Mouse (Mus musculus) stomach, embryonic 14.5 days (tissue): ENCODE data around the gene Pold1. TPM values are rescaled to one million over a fixed set of nuclear protein-coding genes. Genes with fewer than 3 reads are reported as not detected.

Experiments used
- ATAC-seq: fragments of 200-750 bp; cut with Nextera tagmentation; 2 replicates; pipeline ENCODE4 v1.8.0; 2017; ENCODE audit warnings: low read depth, moderate TSS enrichment; ENCODE audit not compliant: insufficient number of reproducible peaks, insufficient read depth, low FRiP score
- H3K27ac ChIP-seq: fragments of 300-500 bp; sonication (generic); 2 replicates; pipeline ENCODE4 v1.5.1; 2014; ENCODE audit warnings: mild to moderate bottlenecking, low read length, moderate library complexity, mixed read lengths
- H3K27me3 ChIP-seq: fragments of 300-500 bp; sonication (generic); 2 replicates; pipeline ENCODE4 v1.6.1; 2014; ENCODE audit warnings: low read length, control low read depth, mixed read lengths; ENCODE audit not compliant: control insufficient read depth, insufficient read depth
- H3K36me3 ChIP-seq: fragments of 300-500 bp; sonication (generic); 2 replicates; pipeline ENCODE4 v1.6.1; 2014; ENCODE audit warnings: mild to moderate bottlenecking, control low read depth, low read length, moderate library complexity, mixed read lengths; ENCODE audit not compliant: control insufficient read depth, insufficient read depth
- H3K4me1 ChIP-seq: fragments of 300-500 bp; sonication (generic); 2 replicates; pipeline ENCODE4 v1.6.1; 2014; ENCODE audit warnings: low read length, control low read depth, mixed read lengths; ENCODE audit not compliant: control insufficient read depth, insufficient read depth
- H3K4me2 ChIP-seq: fragments of 300-500 bp; sonication (generic); replicated peaks from 2 replicates; pipeline ENCODE4 v1.6.1; 2014; ENCODE audit warnings: low read depth, low read length, control low read depth
- H3K4me3 ChIP-seq: fragments of 300-500 bp; sonication (generic); 2 replicates; pipeline ENCODE4 v1.5.1; 2014; ENCODE audit warnings: low read depth, low read length, control low read depth
- H3K9ac ChIP-seq: fragments of 300-500 bp; sonication (generic); replicated peaks from 2 replicates; pipeline ENCODE4 v1.6.1; 2014; ENCODE audit warnings: low read depth, mild to moderate bottlenecking, control low read depth, low read length, moderate library complexity, mixed read lengths
- H3K9me3 ChIP-seq: fragments of 300-500 bp; sonication (generic); 2 replicates; pipeline ENCODE4 v1.6.1; 2016; ENCODE audit warnings: low read depth, low read length, control low read depth; ENCODE audit not compliant: control insufficient read depth
- WGBS: fragments of 180-500 bp; shearing (Covaris S2); extraction: QIAGEN DNeasy Blood & Tissue Kit; methylation state at CpG from one replicate; pipeline ENCODE4 v1.1.7; 2014; 5-methylcytosine and 5-hydroxymethylcytosine counted together
- polyA plus RNA-seq: library from polyadenylated mRNA; unstranded; fragments of >200 nt; fragmentation: Nextera tagmentation; extraction: Ambion mirVana; gene quantifications from 2 replicates; pipeline ENCODE4 v1.2.1, GENCODE M21; 2014

Pold1 gene
- polyA plus RNA-seq, 1 experiment from 2014 or later: 54.3 TPM

DNA sequence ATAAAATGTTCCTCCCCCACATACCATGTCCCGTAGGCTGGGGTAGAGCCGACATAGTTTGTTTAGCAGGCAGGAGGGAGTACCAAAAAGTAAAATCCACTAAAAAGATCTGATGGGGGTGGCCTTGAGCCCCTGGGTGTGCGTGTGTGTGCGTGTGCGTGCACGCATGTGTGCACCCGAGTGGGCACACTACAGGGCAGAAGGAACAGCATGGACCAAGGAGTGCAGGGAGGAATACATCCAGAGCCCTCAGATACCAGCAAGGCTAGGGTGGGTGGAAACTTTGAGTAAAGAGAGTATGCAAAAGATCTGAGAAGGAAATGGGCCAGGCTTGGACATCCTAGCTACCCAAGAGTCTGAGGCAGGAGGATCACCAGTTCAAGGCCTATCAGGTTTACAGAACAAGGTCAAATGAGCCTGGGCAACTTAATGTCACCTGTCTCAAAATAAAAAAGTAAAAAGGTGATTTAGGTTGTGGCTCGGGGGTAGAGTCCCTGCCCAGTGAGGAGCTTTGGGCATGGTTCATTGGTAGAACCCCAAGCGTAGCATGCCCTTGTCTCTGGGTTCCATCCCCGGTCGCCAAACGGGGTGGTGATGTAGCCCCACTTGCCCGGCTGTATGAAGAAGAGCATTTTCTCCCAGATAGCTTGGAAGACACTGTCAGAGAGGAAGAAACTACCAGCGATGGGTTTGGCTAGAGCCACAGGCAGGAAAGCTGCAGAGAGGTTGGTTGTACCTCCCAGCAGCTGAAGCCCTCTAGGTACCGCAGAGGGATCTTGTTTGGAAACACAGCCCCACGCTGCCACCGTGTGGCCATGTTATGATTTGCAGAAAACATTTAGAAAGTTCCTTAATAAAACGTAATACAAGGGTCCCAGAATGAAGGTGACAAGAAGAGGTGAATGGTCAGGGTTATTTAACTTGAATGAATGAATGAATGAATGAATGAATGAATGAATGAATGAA, 12.1 kb upstream of the Pold1 start:
- no peak overlapping the region for H3K4me2 ChIP-seq
- H3K27ac ChIP-seq: no peak overlapping the region
- no peak for ATAC-seq
- WGBS: 52% methylated on average over 18 of the region's 18 CpGs
- H3K36me3 ChIP-seq: no peaks in the 10 kb centered on the region
- H3K27me3 ChIP-seq: no peaks in the 10 kb centered on the region
- no peaks in the 10 kb centered on the region for H3K4me1 ChIP-seq
- no peak overlapping the region for H3K4me3 ChIP-seq
- no peaks in the 10 kb centered on the region for H3K9me3 ChIP-seq
- H3K9ac ChIP-seq: no peak overlapping the region

GRCm38 (mm10) chr7:44557629-44558028, 9.0 kb upstream of the Pold1 start:
- Histone ChIP-seq H3K36me3 (no peaks in the 10 kb centered on the region), H3K27ac (no peak overlapping the region), H3K4me3 (no peak overlapping the region), H3K9me3 (no peaks in the 10 kb centered on the region), H3K9ac (no peak overlapping the region), H3K27me3 (no peaks in the 10 kb centered on the region), H3K4me1 (peaks cover 5% of the 10 kb centered on the region; the same call in 1 of the 2 replicates), H3K4me2 (no peak overlapping the region)
- ATAC-seq: no peak
- WGBS: 60% methylated on average over 2 of the region's 2 CpGs

DNA sequence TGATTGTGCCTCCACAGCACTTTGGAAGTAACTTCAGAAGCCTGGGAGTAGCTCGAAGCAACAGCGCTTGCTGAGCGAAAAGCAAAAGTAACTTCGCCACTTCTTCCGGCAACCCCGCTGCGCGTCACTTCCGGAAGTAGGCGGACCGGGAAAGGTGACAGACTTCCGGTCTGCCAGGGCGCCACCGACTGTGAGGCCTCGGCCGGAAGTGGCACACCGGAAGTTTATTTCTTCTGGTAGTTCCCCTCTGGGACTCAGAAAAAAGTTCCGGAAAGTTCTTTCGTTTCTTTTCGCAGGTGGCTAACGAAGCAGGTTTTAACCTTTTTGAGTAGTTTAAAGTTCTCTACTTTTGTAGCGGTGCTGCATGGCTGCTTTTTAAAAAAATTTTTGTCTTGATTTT, 5.2 kb upstream of the Pold1 start, which contains the start of gene Nr1h2:
Nr1h2 (minus strand) TSS at position 126 of the 400 bp plus-strand sequence.
- no peaks in the 10 kb centered on the region for H3K27me3 ChIP-seq
- peak within 1 kb of the TSS; percentile 98 for H3K27ac ChIP-seq

GRCm38 (mm10) chr7:44553196-44553764, 4.6 kb upstream of the Pold1 start:
- Histone ChIP-seq H3K36me3 (peaks cover 27% of the 10 kb centered on the region), H3K9ac (peak overlapping the region; percentile 52), H3K4me3 (peak overlapping the region; percentile 85), H3K27me3 (no peaks in the 10 kb centered on the region), H3K27ac (peak overlapping the region; percentile 98), H3K4me1 (peaks cover 5% of the 10 kb centered on the region; the same call in 1 of the 2 replicates), H3K9me3 (no peaks in the 10 kb centered on the region), H3K4me2 (peak overlapping the region; percentile 73)
- peak; percentile 70 for ATAC-seq
- 1% methylated on average over 32 of the region's 32 CpGs for WGBS

More for the DNA sequence above, 5.2 kb upstream of the Pold1 start, which contains the start of gene Nr1h2:
- peaks cover 5% of the 10 kb centered on the region; the same call in 1 of the 2 replicates for H3K4me1 ChIP-seq
- peak within 1 kb of the TSS; percentile 85 for H3K4me3 ChIP-seq
- peak within 1 kb of the TSS; percentile 73 for H3K4me2 ChIP-seq
- peak within 1 kb of the TSS; percentile 52 for H3K9ac ChIP-seq
- peaks cover 27% of the 10 kb centered on the region for H3K36me3 ChIP-seq
- ATAC-seq: peak; percentile 78
- H3K9me3 ChIP-seq: no peaks in the 10 kb centered on the region
- WGBS: under 1% methylated on average over 22 of the region's 22 CpGs

DNA sequence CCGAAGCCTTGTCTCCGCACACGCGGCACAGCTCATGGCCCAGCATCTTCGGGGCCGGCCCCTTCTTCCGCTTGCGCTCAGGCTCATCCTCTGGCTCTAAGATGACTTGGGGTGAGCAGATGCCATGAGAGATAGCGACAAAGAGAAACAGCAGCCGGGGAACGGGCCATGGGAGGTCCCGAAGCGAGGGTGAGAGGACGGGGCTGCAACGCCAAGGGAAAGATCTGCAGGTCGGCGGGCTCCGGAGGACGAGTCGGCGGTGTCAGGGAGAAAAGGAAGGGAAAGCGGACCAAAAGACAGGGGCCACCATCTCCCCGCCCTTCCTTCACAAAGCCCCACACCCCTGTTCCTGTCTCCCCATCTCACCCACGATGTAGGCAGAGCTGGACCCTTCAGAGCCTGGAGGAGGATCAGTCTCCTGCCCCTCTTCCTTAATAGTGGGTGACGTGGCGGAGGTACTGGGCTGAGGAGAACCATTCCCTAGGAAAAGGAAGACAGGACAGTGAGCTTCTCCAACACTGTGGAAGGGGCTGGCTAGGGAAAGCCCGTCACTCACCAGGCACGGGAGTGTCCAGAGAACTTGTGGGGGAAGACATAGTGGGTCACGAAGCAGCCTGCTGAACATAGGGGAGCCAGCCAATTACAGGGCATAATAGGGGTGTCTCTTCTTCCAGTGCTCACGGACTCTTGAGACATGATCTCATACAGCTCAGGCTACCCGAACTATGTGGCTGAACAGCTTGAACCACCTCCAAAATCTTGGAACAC, 3.7 kb upstream of the Pold1 start:
- H3K4me1 ChIP-seq: peaks cover 12% of the 10 kb centered on the region
- ATAC-seq: no peak
- H3K27ac ChIP-seq: no peak overlapping the region
- H3K4me2 ChIP-seq: peak overlapping the region; percentile 73
- no peak overlapping the region for H3K9ac ChIP-seq
- WGBS: 84% methylated on average over 31 of the region's 31 CpGs
- H3K27me3 ChIP-seq: no peaks in the 10 kb centered on the region
- H3K4me3 ChIP-seq: peak overlapping the region; percentile 85; the same call in 1 of the 2 replicates
- no peaks in the 10 kb centered on the region for H3K9me3 ChIP-seq
- H3K36me3 ChIP-seq: peaks cover 27% of the 10 kb centered on the region

GRCm38 (mm10) chr7:44551731-44552130, 3.1 kb upstream of the Pold1 start:
- H3K4me1 ChIP-seq: peaks cover 16% of the 10 kb centered on the region
- peaks cover 27% of the 10 kb centered on the region for H3K36me3 ChIP-seq
- H3K9ac ChIP-seq: no peak overlapping the region
- no peak overlapping the region for H3K27ac ChIP-seq
- 79% methylated on average over 21 of the region's 22 CpGs for WGBS
- no peaks in the 10 kb centered on the region for H3K9me3 ChIP-seq
- no peak overlapping the region for H3K4me2 ChIP-seq
- no peaks in the 10 kb centered on the region for H3K27me3 ChIP-seq
- H3K4me3 ChIP-seq: no peak overlapping the region
- no peak for ATAC-seq

DNA sequence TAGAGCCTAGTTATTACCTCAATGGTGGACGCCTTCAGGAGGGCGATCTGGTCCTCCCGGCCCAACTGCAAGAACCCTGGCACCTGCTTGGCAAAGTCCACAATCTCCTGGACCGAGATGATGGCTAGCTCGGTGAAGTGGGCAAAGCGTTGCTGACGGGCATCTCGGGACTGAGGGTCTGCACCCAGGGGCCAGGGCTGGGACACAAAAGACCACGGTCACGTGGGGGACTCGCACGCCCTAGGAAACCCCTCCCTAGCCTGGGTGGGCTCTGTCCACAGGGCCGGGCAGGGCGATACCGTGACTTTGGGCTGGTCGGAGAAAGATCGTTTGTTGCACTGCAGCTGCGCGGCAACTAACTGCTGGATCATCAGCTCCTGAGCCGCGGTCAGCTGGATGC, 2.7 kb upstream of the Pold1 start:
- H3K36me3 ChIP-seq: peaks cover 27% of the 10 kb centered on the region
- no peaks in the 10 kb centered on the region for H3K27me3 ChIP-seq
- no peak for ATAC-seq
- H3K9ac ChIP-seq: no peak overlapping the region
- H3K4me3 ChIP-seq: no peak overlapping the region
- 91% methylated on average over 21 of the region's 21 CpGs for WGBS
- no peak overlapping the region for H3K4me2 ChIP-seq
- H3K4me1 ChIP-seq: peaks cover 16% of the 10 kb centered on the region
- H3K9me3 ChIP-seq: peaks cover 2% of the 10 kb centered on the region; the same call in 1 of the 2 replicates
- no peak overlapping the region for H3K27ac ChIP-seq

DNA sequence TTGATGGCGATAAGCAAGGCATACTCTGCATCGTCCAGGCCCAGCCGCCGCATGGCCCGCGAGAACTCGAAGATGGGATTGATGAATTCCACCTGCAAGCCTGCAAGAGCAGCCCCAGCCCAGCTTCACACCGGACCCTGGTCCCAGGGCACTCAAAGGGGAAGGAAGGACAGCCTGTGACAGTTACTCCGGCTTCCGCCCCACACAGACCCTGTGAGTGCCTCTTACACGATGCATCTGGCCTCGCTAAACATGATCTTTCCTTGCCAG, 1.7 kb upstream of the Pold1 start:
- WGBS: 94% methylated on average over 12 of the region's 12 CpGs
- peaks cover 16% of the 10 kb centered on the region for H3K4me1 ChIP-seq
- H3K36me3 ChIP-seq: peaks cover 27% of the 10 kb centered on the region
- no peak overlapping the region for H3K4me3 ChIP-seq
- H3K27me3 ChIP-seq: no peaks in the 10 kb centered on the region
- H3K9ac ChIP-seq: no peak overlapping the region
- H3K4me2 ChIP-seq: no peak overlapping the region
- peaks cover 3% of the 10 kb centered on the region; the same call in 1 of the 2 replicates for H3K9me3 ChIP-seq
- ATAC-seq: no peak
- H3K27ac ChIP-seq: no peak overlapping the region
